Mouse (Mus musculus): ENCODE data around the gene Mical3. TPM values are rescaled to one million over a fixed set of nuclear protein-coding genes. Genes with fewer than 3 reads are reported as not detected.

Mical3 gene
- polyA plus RNA-seq, 1 experiment, result 19.1 TPM

GRCm38 (mm10) chr6:121063771-121064170, 67.0 kb downstream of the Mical3 start:
- H3K4me1 ChIP-seq (ENCODE audit: control insufficient read depth, insufficient read depth, low read length), result peaks cover 10% of the 10 kb centered on the region
- H3K27ac ChIP-seq (ENCODE audit: insufficient read depth, low read length), result no peak overlapping the region
- H3K4me3 ChIP-seq (ENCODE audit: insufficient read depth, low read length), result no peak overlapping the region
- TF ChIP-seq CTCF (IDR thresholded peaks at IDR 0.05; ENCODE audit: borderline replicate concordance, insufficient read depth, low read length) (no peak), POLR2A (IDR thresholded peaks at IDR 0.05; ENCODE audit: low read depth, low read length) (no peak)

GRCm38 (mm10) chr6:121062891-121063408, 67.8 kb downstream of the Mical3 start:
- H3K27ac ChIP-seq (ENCODE audit: insufficient read depth, low read length), result no peak overlapping the region
- no peak for TF ChIP-seq CTCF (IDR thresholded peaks at IDR 0.05; ENCODE audit: borderline replicate concordance, insufficient read depth, low read length)
- H3K4me1 ChIP-seq (ENCODE audit: control insufficient read depth, insufficient read depth, low read length), result peaks cover 10% of the 10 kb centered on the region
- no peak overlapping the region for H3K4me3 ChIP-seq (ENCODE audit: insufficient read depth, low read length)

GRCm38 (mm10) chr6:121058039-121058438, 72.8 kb downstream of the Mical3 start:
- H3K27ac ChIP-seq (ENCODE audit: insufficient read depth, low read length), result no peak overlapping the region
- H3K4me1 ChIP-seq (ENCODE audit: control insufficient read depth, insufficient read depth, low read length), result no peaks in the 10 kb centered on the region; the same call in 1 of the 2 replicates
- no peak overlapping the region for H3K4me3 ChIP-seq (ENCODE audit: insufficient read depth, low read length)
- no peak for TF ChIP-seq CTCF (IDR thresholded peaks at IDR 0.05; ENCODE audit: borderline replicate concordance, insufficient read depth, low read length)
- no peak for TF ChIP-seq POLR2A (IDR thresholded peaks at IDR 0.05; ENCODE audit: low read depth, low read length)

- Histone ChIP-seq H3K27ac (ENCODE audit: insufficient read depth, low read length) (no peak overlapping the region), H3K4me1 (ENCODE audit: control insufficient read depth, insufficient read depth, low read length) (no peaks in the 10 kb centered on the region; the same call in 1 of the 2 replicates), H3K4me3 (ENCODE audit: insufficient read depth, low read length) (no peak overlapping the region)
- TF ChIP-seq POLR2A (IDR thresholded peaks at IDR 0.05; ENCODE audit: low read depth, low read length), result no peak
- no peak for TF ChIP-seq CTCF (IDR thresholded peaks at IDR 0.05; ENCODE audit: borderline replicate concordance, insufficient read depth, low read length)
These were observed 73.4 kb downstream of the Mical3 start for GRCm38 (mm10) chr6:121057181-121057956.

GRCm38 (mm10) chr6:121055496-121055895, 75.3 kb downstream of the Mical3 start:
- TF ChIP-seq CTCF (IDR thresholded peaks at IDR 0.05; ENCODE audit: borderline replicate concordance, insufficient read depth, low read length) (no peak), POLR2A (IDR thresholded peaks at IDR 0.05; ENCODE audit: low read depth, low read length) (no peak)
- no peaks in the 10 kb centered on the region; the same call in 1 of the 2 replicates for H3K4me1 ChIP-seq (ENCODE audit: control insufficient read depth, insufficient read depth, low read length)
- no peak overlapping the region for H3K27ac ChIP-seq (ENCODE audit: insufficient read depth, low read length)
- H3K4me3 ChIP-seq (ENCODE audit: insufficient read depth, low read length), result no peak overlapping the region

- TF ChIP-seq CTCF (IDR thresholded peaks at IDR 0.05; ENCODE audit: borderline replicate concordance, insufficient read depth, low read length) (no peak), POLR2A (IDR thresholded peaks at IDR 0.05; ENCODE audit: low read depth, low read length) (no peak)
- H3K4me1 ChIP-seq (ENCODE audit: control insufficient read depth, insufficient read depth, low read length), result no peaks in the 10 kb centered on the region; the same call in 1 of the 2 replicates
- no peak overlapping the region for H3K4me3 ChIP-seq (ENCODE audit: insufficient read depth, low read length)
- no peak overlapping the region for H3K27ac ChIP-seq (ENCODE audit: insufficient read depth, low read length)
These were observed 75.9 kb downstream of the Mical3 start for GRCm38 (mm10) chr6:121054908-121055307.

- no peak overlapping the region for H3K4me3 ChIP-seq (ENCODE audit: insufficient read depth, low read length)
- no peak overlapping the region for H3K27ac ChIP-seq (ENCODE audit: insufficient read depth, low read length)
- no peak for TF ChIP-seq CTCF (IDR thresholded peaks at IDR 0.05; ENCODE audit: borderline replicate concordance, insufficient read depth, low read length)
- TF ChIP-seq POLR2A (IDR thresholded peaks at IDR 0.05; ENCODE audit: low read depth, low read length), result no peak
- H3K4me1 ChIP-seq (ENCODE audit: control insufficient read depth, insufficient read depth, low read length), result no peaks in the 10 kb centered on the region; the same call in 1 of the 2 replicates
These were observed 76.5 kb downstream of the Mical3 start for GRCm38 (mm10) chr6:121054340-121054739.

- no peak overlapping the region for H3K4me3 ChIP-seq (ENCODE audit: insufficient read depth, low read length)
- no peak overlapping the region for H3K27ac ChIP-seq (ENCODE audit: insufficient read depth, low read length)
- no peak for TF ChIP-seq CTCF (IDR thresholded peaks at IDR 0.05; ENCODE audit: borderline replicate concordance, insufficient read depth, low read length)
- no peak for TF ChIP-seq POLR2A (IDR thresholded peaks at IDR 0.05; ENCODE audit: low read depth, low read length)
- H3K4me1 ChIP-seq (ENCODE audit: control insufficient read depth, insufficient read depth, low read length), result no peaks in the 10 kb centered on the region; the same call in 1 of the 2 replicates
These were observed 77.2 kb downstream of the Mical3 start for GRCm38 (mm10) chr6:121053585-121054112.

- Histone ChIP-seq H3K4me3 (ENCODE audit: insufficient read depth, low read length) (no peak overlapping the region), H3K4me1 (ENCODE audit: control insufficient read depth, insufficient read depth, low read length) (no peaks in the 10 kb centered on the region; the same call in 1 of the 2 replicates), H3K27ac (ENCODE audit: insufficient read depth, low read length) (no peak overlapping the region)
- TF ChIP-seq CTCF (IDR thresholded peaks at IDR 0.05; ENCODE audit: borderline replicate concordance, insufficient read depth, low read length), result no peak
- no peak for TF ChIP-seq POLR2A (IDR thresholded peaks at IDR 0.05; ENCODE audit: low read depth, low read length)
These were observed 78.7 kb downstream of the Mical3 start for GRCm38 (mm10) chr6:121051972-121052629.
